Mouse (Mus musculus): ENCODE measurements around the gene Ncl. TPM values are rescaled to one million over a fixed set of nuclear protein-coding genes. Genes with fewer than 3 reads are reported as not detected.

The Ncl gene
- polyA plus RNA-seq, 1 experiment from 2014 or later, result 337 TPM

DNA sequence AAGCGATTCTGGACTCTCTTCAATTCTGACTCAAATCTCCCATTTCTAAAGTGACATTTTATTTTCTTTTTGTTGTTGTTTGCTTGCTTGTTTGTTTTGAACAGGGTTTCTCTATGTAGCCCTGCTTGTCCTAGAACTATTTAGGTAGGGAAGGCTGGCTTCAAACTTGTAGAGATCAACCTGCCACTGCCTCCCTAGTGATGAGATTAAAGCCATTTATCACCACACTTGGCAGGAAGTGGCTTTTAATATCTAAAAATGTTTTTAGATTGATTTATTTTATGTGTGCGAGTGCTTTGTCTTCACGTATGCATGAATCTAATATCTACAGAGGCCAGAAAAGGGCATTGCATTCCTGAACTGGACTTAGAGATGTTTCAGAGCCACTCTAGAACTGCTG lies 34.0 kb upstream of the Ncl start:
- Histone ChIP-seq H3K27ac (ENCODE audit: poor library complexity, severe bottlenecking) (no peak overlapping the region), H3K36me3 (no peaks in the 10 kb centered on the region), H3K27me3 (replicated peaks) (no peaks in the 10 kb centered on the region), H3K4me1 (replicated peaks) (no peaks in the 10 kb centered on the region), H3K4me3 (no peak overlapping the region), H3K4me2 (no peak overlapping the region), H3K9me3 (replicated peaks) (no peaks in the 10 kb centered on the region), H3K9ac (no peak overlapping the region)
- ATAC-seq (ENCODE audit: insufficient number of reproducible peaks, low FRiP score), result no peak
- WGBS, result 71% methylated on average over 3 of the region's 3 CpGs

DNA sequence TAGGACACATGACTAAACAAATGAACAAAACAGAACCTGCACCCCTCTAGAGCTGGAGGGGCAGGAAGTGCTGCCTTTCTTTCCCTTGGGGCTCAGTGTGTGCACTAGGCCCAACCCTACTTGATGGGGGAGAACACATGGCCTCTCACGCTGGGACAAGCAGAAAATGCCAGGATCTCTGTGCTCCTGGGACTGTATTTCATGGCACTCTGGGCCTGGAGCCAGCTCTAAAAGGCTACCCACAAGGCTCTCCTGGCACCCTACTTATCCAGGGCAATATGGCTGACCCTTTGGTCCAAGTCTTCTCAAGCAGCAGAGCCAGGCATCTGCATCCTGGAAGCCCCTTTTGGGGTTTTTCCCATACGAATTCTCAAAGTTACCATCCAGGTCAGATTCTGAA lies 32.2 kb upstream of the Ncl start:
- Histone ChIP-seq H3K9ac (no peak overlapping the region), H3K4me2 (no peak overlapping the region), H3K36me3 (no peaks in the 10 kb centered on the region), H3K9me3 (replicated peaks) (no peaks in the 10 kb centered on the region), H3K27ac (ENCODE audit: poor library complexity, severe bottlenecking) (no peak overlapping the region), H3K27me3 (replicated peaks) (no peaks in the 10 kb centered on the region), H3K4me3 (no peak overlapping the region), H3K4me1 (replicated peaks) (no peaks in the 10 kb centered on the region)
- ATAC-seq (ENCODE audit: insufficient number of reproducible peaks, low FRiP score), result no peak; the same call in 1 of the 2 replicates
- WGBS, result 74% methylated on average over 2 of the region's 2 CpGs

DNA sequence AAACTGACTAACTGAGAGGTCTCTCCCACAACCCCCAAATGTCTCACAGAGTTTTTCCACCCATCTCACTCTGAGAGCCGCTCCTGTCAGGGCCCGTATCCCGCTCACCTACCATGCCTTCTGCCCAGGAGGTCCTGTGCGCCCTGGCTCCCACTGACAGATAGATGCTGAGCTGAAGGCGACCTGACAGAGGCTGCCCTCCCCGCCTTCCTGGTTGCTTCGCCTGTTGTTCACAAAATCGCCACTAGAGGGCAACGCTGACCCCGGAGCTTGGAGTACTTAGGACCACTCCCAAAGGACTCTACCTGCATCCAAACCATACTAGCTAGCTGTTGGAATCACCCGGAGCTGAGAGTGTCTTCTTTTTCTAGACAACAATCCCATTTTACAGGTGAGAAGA lies 30.0 kb upstream of the Ncl start:
- no peak overlapping the region for H3K27ac ChIP-seq (ENCODE audit: poor library complexity, severe bottlenecking)
- H3K4me1 ChIP-seq (replicated peaks), result no peaks in the 10 kb centered on the region
- no peak overlapping the region for H3K9ac ChIP-seq
- WGBS, result 2% methylated on average over 11 of the region's 11 CpGs
- H3K27me3 ChIP-seq (replicated peaks), result no peaks in the 10 kb centered on the region
- no peak overlapping the region for H3K4me3 ChIP-seq
- no peak for ATAC-seq (ENCODE audit: insufficient number of reproducible peaks, low FRiP score)
- no peak overlapping the region for H3K4me2 ChIP-seq
- H3K36me3 ChIP-seq, result no peaks in the 10 kb centered on the region
- H3K9me3 ChIP-seq (replicated peaks), result no peaks in the 10 kb centered on the region

DNA sequence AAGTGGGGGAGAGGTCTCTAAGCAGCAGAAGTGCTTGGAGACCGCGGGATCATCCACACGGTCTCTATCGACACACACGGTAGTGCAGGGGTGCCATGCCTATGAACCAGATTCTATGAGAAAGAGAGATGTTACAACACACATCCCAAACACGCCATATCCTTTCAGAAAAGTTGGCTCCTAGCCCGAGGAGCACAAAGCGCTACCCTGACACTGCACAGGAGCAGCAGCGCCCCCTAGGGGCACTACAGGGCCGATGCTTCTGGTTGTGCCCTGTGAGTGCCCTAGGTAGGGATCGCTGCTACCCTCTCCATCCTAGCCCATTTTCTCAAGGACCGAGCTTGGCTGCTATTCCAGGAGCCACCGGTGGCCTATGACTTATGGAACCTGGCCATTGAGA lies 21.8 kb upstream of the Ncl start:
- Histone ChIP-seq H3K9me3 (replicated peaks) (no peaks in the 10 kb centered on the region), H3K4me1 (replicated peaks) (peaks cover 17% of the 10 kb centered on the region), H3K27me3 (replicated peaks) (no peaks in the 10 kb centered on the region), H3K27ac (ENCODE audit: poor library complexity, severe bottlenecking) (no peak overlapping the region), H3K4me2 (peak overlapping the region; percentile 44), H3K36me3 (no peaks in the 10 kb centered on the region), H3K4me3 (0 out of 2 replicates have a peak overlapping the region, but pooled peaks have one; percentile 3), H3K9ac (no peak overlapping the region)
- WGBS, result 26% methylated on average over 13 of the region's 13 CpGs
- ATAC-seq (ENCODE audit: insufficient number of reproducible peaks, low FRiP score), result no peak

DNA sequence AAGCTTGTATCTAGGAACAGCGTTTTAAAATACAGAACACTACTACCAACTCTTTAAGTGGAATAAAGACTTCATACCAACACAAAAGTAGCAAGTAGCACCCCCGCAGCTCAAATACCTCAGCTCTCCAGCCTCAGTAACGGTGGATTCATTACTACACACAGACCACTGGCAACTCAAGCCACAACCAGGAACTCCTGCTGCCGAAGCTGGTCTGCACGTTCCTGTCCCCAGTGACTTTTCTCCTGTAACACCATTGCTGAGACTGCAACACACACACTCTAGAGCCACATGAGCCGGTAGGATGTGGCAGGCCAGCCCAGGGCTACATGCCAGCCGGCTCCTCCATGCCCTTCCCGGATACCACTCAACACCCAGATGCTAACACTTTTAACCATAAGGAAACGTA lies 20.0 kb upstream of the Ncl start:
- peaks cover 17% of the 10 kb centered on the region for H3K4me1 ChIP-seq (replicated peaks)
- 0 out of 2 replicates have a peak overlapping the region, but pooled peaks have one; percentile 19 for H3K9ac ChIP-seq
- peak overlapping the region; percentile 65 for H3K27ac ChIP-seq (ENCODE audit: poor library complexity, severe bottlenecking)
- no peaks in the 10 kb centered on the region for H3K27me3 ChIP-seq (replicated peaks)
- 0 out of 2 replicates have a peak overlapping the region, but pooled peaks have one; percentile 12 for H3K4me3 ChIP-seq
- no peaks in the 10 kb centered on the region for H3K36me3 ChIP-seq
- no peaks in the 10 kb centered on the region for H3K9me3 ChIP-seq (replicated peaks)
- 39% methylated on average over 9 of the region's 9 CpGs for WGBS
- peak; percentile 36; the same call in 1 of the 2 replicates for ATAC-seq (ENCODE audit: insufficient number of reproducible peaks, low FRiP score)
- peak overlapping the region; percentile 43 for H3K4me2 ChIP-seq

DNA sequence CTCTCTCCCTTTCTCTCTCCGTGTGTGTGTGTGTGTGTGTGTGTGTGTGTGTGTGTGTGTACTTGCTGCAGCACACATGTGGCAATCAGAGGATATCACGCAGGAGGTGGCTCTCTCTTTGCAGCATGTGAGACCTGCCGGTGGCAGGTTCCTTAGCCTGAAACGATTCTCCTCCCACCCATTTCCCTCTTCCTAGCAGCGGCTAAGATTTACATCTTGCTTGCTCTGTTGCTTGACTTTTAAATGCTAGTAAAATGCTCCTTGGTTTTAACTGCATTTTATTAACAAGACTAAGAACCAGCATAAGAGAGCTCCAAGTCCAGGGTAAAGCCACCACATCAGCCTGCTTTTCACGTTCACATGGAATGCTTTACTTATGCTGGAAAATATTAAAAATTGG lies 19.5 kb upstream of the Ncl start:
- Histone ChIP-seq H3K4me1 (replicated peaks) (peaks cover 17% of the 10 kb centered on the region), H3K36me3 (no peaks in the 10 kb centered on the region), H3K4me2 (peak overlapping the region; percentile 6), H3K9ac (no peak overlapping the region), H3K4me3 (no peak overlapping the region), H3K9me3 (replicated peaks) (no peaks in the 10 kb centered on the region), H3K27ac (ENCODE audit: poor library complexity, severe bottlenecking) (peak overlapping the region; percentile 22), H3K27me3 (replicated peaks) (no peaks in the 10 kb centered on the region)
- no peak for ATAC-seq (ENCODE audit: insufficient number of reproducible peaks, low FRiP score)
- 39% methylated on average over 6 of the region's 6 CpGs for WGBS

DNA sequence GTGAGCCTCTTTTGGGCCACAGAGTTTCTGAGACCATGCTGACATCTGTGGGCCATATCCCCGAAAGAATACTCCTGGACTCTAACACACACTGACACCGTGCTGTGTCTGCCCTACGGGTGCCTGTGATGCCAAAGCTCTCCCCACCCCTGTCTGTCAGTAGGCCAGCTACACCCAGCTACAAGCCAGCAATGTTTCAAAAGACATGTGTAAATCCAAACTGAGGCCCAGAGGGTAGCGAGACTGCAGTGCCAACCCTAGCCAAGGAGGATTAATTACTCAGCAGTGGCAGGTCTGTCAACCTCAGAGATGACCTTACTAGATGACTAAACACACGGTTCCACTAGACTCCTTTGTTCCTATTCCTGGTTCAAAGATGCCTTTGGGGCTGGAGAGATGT lies 17.2 kb upstream of the Ncl start:
- 77% methylated on average over 5 of the region's 5 CpGs for WGBS
- H3K4me1 ChIP-seq (replicated peaks), result peaks cover 17% of the 10 kb centered on the region
- no peaks in the 10 kb centered on the region for H3K36me3 ChIP-seq
- H3K27me3 ChIP-seq (replicated peaks), result no peaks in the 10 kb centered on the region
- no peak for ATAC-seq (ENCODE audit: insufficient number of reproducible peaks, low FRiP score)
- H3K4me3 ChIP-seq, result no peak overlapping the region
- H3K27ac ChIP-seq (ENCODE audit: poor library complexity, severe bottlenecking), result no peak overlapping the region
- H3K9me3 ChIP-seq (replicated peaks), result no peaks in the 10 kb centered on the region
- no peak overlapping the region for H3K4me2 ChIP-seq
- no peak overlapping the region for H3K9ac ChIP-seq

DNA sequence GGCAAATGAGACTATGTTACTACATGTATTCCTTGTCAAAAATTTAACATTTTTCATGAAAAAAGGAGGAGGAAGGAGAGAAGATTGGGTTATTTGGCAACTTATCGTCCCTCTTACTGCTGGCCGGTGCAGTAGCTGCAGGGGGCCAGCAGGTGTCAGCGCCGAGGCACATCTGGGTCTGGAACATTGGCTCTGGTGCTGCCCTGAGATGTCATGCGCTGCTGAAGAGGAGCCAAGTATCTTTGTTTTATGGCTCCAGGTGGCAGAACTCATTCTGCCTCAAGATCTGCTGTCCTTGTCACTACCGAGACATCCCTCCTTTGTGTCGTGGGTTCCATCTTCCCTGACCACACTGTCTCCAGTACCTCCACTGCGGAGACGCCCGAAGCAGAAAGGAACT lies 12.8 kb upstream of the Ncl start:
- no peak; the same call in 1 of the 2 replicates for ATAC-seq (ENCODE audit: insufficient number of reproducible peaks, low FRiP score)
- Histone ChIP-seq H3K4me2 (no peak overlapping the region), H3K27ac (ENCODE audit: poor library complexity, severe bottlenecking) (no peak overlapping the region), H3K27me3 (replicated peaks) (no peaks in the 10 kb centered on the region), H3K4me1 (replicated peaks) (no peaks in the 10 kb centered on the region), H3K9ac (no peak overlapping the region), H3K36me3 (no peaks in the 10 kb centered on the region), H3K9me3 (replicated peaks) (0 out of 2 replicates have a peak, but pooled peaks cover 2% of the 10 kb centered on the region), H3K4me3 (no peak overlapping the region)
- 43% methylated on average over 10 of the region's 10 CpGs for WGBS

DNA sequence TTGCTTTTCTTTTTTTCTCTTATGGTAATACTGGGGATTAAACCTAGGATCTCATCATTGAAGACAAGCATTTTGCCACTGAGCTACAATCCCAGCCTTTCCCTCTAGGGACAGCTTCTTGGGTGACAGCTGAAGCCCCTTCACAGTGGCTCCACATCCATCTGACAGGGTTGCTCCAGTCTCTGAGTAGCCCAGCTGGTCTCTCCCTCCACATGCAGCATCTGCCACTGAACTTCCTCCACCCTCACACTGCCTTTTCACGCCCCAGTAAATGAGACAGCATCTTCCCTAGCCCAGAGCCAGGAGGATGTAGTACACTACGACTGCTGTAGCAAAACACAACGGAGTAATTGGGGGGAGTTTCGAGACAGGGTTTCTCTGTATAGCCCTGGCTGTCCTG lies 8.9 kb upstream of the Ncl start:
- ATAC-seq (ENCODE audit: insufficient number of reproducible peaks, low FRiP score), result no peak
- H3K9me3 ChIP-seq (replicated peaks), result 0 out of 2 replicates have a peak, but pooled peaks cover 2% of the 10 kb centered on the region
- no peak overlapping the region for H3K27ac ChIP-seq (ENCODE audit: poor library complexity, severe bottlenecking)

DNA sequence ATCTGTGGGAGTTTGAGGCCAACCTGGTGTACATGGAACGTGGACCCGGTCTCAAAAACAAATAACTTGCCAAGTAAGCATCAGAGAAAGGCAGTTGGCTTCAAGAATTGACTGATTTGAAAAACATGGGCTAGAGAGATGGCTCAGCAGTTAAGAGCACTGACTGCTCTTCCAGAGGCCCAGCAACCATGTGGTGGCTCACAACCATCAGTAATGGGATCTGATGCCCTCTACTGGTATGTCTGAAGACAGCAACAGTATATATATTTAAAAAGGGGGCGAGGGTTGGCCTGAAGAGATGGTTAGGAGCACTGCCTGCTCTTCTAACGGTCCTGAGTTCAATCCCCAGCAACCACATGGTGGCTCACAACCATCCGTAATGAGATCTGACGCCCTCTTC lies 4.5 kb upstream of the Ncl start:
- no peaks in the 10 kb centered on the region for H3K9me3 ChIP-seq (replicated peaks)
- H3K36me3 ChIP-seq, result no peaks in the 10 kb centered on the region
- H3K27me3 ChIP-seq (replicated peaks), result no peaks in the 10 kb centered on the region
- H3K4me3 ChIP-seq, result no peak overlapping the region
- 24% methylated on average over 6 of the region's 6 CpGs for WGBS
- no peak overlapping the region for H3K27ac ChIP-seq (ENCODE audit: poor library complexity, severe bottlenecking)
- H3K4me2 ChIP-seq, result no peak overlapping the region
- ATAC-seq (ENCODE audit: insufficient number of reproducible peaks, low FRiP score), result no peak
- peaks cover 8% of the 10 kb centered on the region for H3K4me1 ChIP-seq (replicated peaks)
- H3K9ac ChIP-seq, result no peak overlapping the region

More for the DNA sequence above, 8.9 kb upstream of the Ncl start:
- WGBS, result 72% methylated on average over 4 of the region's 4 CpGs
- H3K27me3 ChIP-seq (replicated peaks), result no peaks in the 10 kb centered on the region
- no peak overlapping the region for H3K4me2 ChIP-seq
- no peak overlapping the region for H3K4me3 ChIP-seq
- H3K36me3 ChIP-seq, result no peaks in the 10 kb centered on the region
- H3K9ac ChIP-seq, result no peak overlapping the region
- no peaks in the 10 kb centered on the region for H3K4me1 ChIP-seq (replicated peaks)

DNA sequence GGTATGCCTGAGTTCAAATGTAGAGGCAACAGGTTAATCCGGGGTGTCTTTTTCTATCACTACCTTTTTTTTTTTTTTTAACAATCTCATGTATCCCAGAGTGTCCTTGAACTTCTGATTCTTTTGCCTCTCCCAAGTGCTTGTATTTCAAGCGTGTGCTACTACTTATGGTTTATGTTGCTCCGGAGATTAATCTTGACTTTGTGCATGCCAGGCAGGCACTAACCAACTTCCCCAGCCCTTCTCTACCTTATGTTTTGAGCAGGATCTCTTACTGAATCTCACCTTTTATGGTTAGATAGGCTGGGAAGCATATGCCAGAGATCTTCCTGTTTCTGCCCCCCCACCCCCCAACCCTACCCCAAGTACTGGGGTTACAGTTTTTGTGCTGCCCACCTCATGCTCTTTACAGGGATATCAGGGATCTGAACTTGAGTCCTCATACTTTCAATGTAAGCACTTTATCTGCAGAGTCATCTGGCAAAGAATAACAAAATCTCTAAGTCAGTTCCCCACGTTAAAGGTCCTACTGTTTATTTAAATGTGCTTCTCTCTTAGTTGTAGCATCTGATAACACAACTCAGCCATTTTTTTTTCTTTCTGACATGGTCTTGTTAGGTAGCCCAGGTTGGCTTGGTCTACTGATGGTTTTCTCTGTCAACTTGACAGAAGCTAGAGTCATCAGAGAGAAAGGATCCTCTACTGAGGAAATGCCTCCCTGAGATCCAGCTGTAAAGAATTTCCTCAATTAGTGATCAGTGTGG lies 2.8 kb upstream of the Ncl start:
- no peak overlapping the region for H3K4me3 ChIP-seq
- WGBS, result 79% methylated on average over 4 of the region's 4 CpGs
- H3K36me3 ChIP-seq, result peaks cover 9% of the 10 kb centered on the region
- H3K9me3 ChIP-seq (replicated peaks), result no peaks in the 10 kb centered on the region
- H3K27me3 ChIP-seq (replicated peaks), result no peaks in the 10 kb centered on the region
- H3K27ac ChIP-seq (ENCODE audit: poor library complexity, severe bottlenecking), result no peak overlapping the region
- H3K4me1 ChIP-seq (replicated peaks), result peaks cover 17% of the 10 kb centered on the region
- ATAC-seq (ENCODE audit: insufficient number of reproducible peaks, low FRiP score), result no peak
- no peak overlapping the region for H3K4me2 ChIP-seq
- no peak overlapping the region for H3K9ac ChIP-seq

DNA sequence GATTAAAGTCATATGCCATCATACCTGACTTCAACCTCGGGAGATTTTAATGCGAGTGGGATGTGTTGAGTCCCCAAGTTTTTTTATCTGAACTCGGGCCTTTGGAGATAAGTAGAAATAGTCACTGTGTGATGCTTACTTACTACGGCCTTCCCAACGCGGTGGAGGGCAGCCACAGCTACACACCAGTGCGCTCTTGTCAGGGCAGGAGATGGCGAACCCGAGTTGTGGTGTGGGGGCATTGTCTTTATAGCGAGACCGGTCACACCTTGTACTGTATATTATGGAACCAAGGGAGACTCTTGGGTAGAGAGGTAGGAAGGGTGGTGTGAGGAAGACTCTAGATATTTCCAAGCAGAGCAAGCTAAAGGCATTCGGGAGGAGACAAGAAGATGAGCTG lies 1.2 kb upstream of the Ncl start:
- H3K27ac ChIP-seq (ENCODE audit: poor library complexity, severe bottlenecking), result peak overlapping the region; percentile 66; the same call in 1 of the 2 replicates
- H3K4me2 ChIP-seq, result peak overlapping the region; percentile 82
- peak overlapping the region; percentile 93 for H3K9ac ChIP-seq
- H3K4me1 ChIP-seq (replicated peaks), result peaks cover 19% of the 10 kb centered on the region
- 16% methylated on average over 12 of the region's 12 CpGs for WGBS
- peak overlapping the region; percentile 66 for H3K4me3 ChIP-seq
- ATAC-seq (ENCODE audit: insufficient number of reproducible peaks, low FRiP score), result no peak
- H3K27me3 ChIP-seq (replicated peaks), result no peaks in the 10 kb centered on the region
- no peaks in the 10 kb centered on the region for H3K9me3 ChIP-seq (replicated peaks)
- H3K36me3 ChIP-seq, result peaks cover 20% of the 10 kb centered on the region
